ENCODE assay signal across 25 mouse cellular contexts in the genomic region with DNA sequence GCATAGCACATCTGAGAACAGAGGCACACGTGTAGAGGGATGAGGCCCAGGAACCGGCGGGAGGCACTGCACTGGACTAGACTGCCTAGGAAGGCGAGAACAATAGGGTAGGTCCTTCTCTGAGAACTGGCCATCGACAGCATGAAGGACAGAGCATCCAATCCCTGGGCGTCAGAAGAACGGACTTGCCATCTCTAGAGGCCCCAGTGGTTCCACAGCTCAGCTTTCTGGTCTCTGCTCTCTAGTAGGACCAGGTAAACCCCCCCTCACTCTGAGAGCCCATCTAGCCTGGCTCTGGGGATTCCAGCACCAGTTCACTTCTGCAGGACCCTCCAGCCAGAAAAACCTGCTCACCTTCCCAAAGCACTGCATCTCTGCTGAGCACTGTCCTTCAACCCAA.
DNase-seq lines count a peak whose midpoint lies in the region; ATAC-seq lines count a peak whose summit lies in the region.
"Had no signal": no experiment of that assay in that cellular context is flagged by ENCODE, and none has a peak within 500 bp of the region (broad histone marks: within the 10 kb centered on the region; RNA-seq: fewer than 3 reads in every experiment).

No protein-coding gene starts in this region.

- no peak overlapping the region for H3K4me2 ChIP-seq in forebrain, embryonic 11.5 days (ENCODE audit: low read depth, low read length, severe bottlenecking)
- H3K4me2 ChIP-seq in kidney, embryonic 16.5 days (replicated peaks; ENCODE audit: low read depth, low read length): no peak overlapping the region
- H3K4me2 ChIP-seq in midbrain, embryonic 15.5 days: no peak overlapping the region
- H3K4me2 ChIP-seq: embryonic facial prominence, embryonic 15.5 days; forebrain, embryonic 13.5 days; heart, embryonic 15.5 days; hindbrain, embryonic 15.5 days had no signal

- H3K27ac ChIP-seq in forebrain, embryonic 10.5 days: peak overlapping the region; percentile 69
- H3K27ac ChIP-seq in forebrain, embryonic 11.5 days (ENCODE audit: low read depth, low read length): no peak overlapping the region
- H3K27ac ChIP-seq in kidney, embryonic 16.5 days (ENCODE audit: low read length): no peak overlapping the region
- peak overlapping the region; percentile 71 for H3K27ac ChIP-seq in midbrain, embryonic 10.5 days (replicated peaks)
- no peak overlapping the region for H3K27ac ChIP-seq in midbrain, embryonic 15.5 days
- H3K27ac ChIP-seq: embryonic facial prominence, embryonic 15.5 days; forebrain, embryonic 13.5 days; heart, embryonic 10.5 days; heart, embryonic 15.5 days; hindbrain, embryonic 15.5 days had no signal

- H3K9ac ChIP-seq in forebrain, embryonic 11.5 days (ENCODE audit: low read length): no peak overlapping the region
- H3K9ac ChIP-seq in kidney, embryonic 16.5 days (replicated peaks; ENCODE audit: low read length): no peak overlapping the region
- no peak overlapping the region for H3K9ac ChIP-seq in midbrain, embryonic 15.5 days
- H3K9ac ChIP-seq: embryonic facial prominence, embryonic 15.5 days; forebrain, embryonic 13.5 days; forebrain, postnatal 0 days; heart, embryonic 15.5 days; hindbrain, embryonic 15.5 days had no signal

- H3K9me3 ChIP-seq in forebrain, embryonic 10.5 days: no peaks in the 10 kb centered on the region
- no peaks in the 10 kb centered on the region for H3K9me3 ChIP-seq in forebrain, embryonic 11.5 days (ENCODE audit: control insufficient read depth, low read length)
- no peaks in the 10 kb centered on the region for H3K9me3 ChIP-seq in kidney, embryonic 16.5 days (ENCODE audit: low read length)
- H3K9me3 ChIP-seq in midbrain, embryonic 10.5 days (replicated peaks): no peaks in the 10 kb centered on the region
- H3K9me3 ChIP-seq in midbrain, embryonic 15.5 days: no peaks in the 10 kb centered on the region
- H3K9me3 ChIP-seq: embryonic facial prominence, embryonic 15.5 days; forebrain, embryonic 13.5 days; G1E; heart, embryonic 10.5 days; heart, embryonic 15.5 days; hindbrain, embryonic 15.5 days had no signal

- no peak overlapping the region for H3K4me3 ChIP-seq in forebrain, embryonic 10.5 days
- no peak overlapping the region for H3K4me3 ChIP-seq in forebrain, embryonic 11.5 days (ENCODE audit: low read depth, low read length)
- no peak overlapping the region for H3K4me3 ChIP-seq in kidney, embryonic 16.5 days (ENCODE audit: low read length)
- no peak overlapping the region for H3K4me3 ChIP-seq in midbrain, embryonic 10.5 days
- H3K4me3 ChIP-seq in midbrain, embryonic 15.5 days: no peak overlapping the region
- H3K4me3 ChIP-seq: embryonic facial prominence, embryonic 15.5 days; erythroblast, embryonic 14.5 days; forebrain, embryonic 13.5 days; heart, embryonic 10.5 days; heart, embryonic 15.5 days; hindbrain, embryonic 15.5 days had no signal

- peaks cover 12% of the 10 kb centered on the region; the same call in 1 of the 2 replicates for H3K36me3 ChIP-seq in forebrain, embryonic 10.5 days (replicated peaks)
- no peaks in the 10 kb centered on the region for H3K36me3 ChIP-seq in forebrain, embryonic 11.5 days (ENCODE audit: control insufficient read depth, insufficient read depth, low read length)
- no peaks in the 10 kb centered on the region for H3K36me3 ChIP-seq in kidney, embryonic 16.5 days (ENCODE audit: insufficient read depth, low read length)
- peaks cover 26% of the 10 kb centered on the region for H3K36me3 ChIP-seq in midbrain, embryonic 10.5 days
- no peaks in the 10 kb centered on the region for H3K36me3 ChIP-seq in midbrain, embryonic 15.5 days (replicated peaks)
- H3K36me3 ChIP-seq: embryonic facial prominence, embryonic 15.5 days; heart, embryonic 10.5 days; heart, embryonic 15.5 days; hindbrain, embryonic 15.5 days had no signal

- no peaks in the 10 kb centered on the region for H3K27me3 ChIP-seq in forebrain, embryonic 10.5 days (ENCODE audit: poor library complexity, severe bottlenecking)
- no peaks in the 10 kb centered on the region for H3K27me3 ChIP-seq in forebrain, embryonic 11.5 days (ENCODE audit: control insufficient read depth, insufficient read depth, low read length)
- H3K27me3 ChIP-seq in kidney, embryonic 16.5 days (ENCODE audit: insufficient read depth, low read length): 0 out of 2 replicates have a peak, but pooled peaks cover 4% of the 10 kb centered on the region
- H3K27me3 ChIP-seq in midbrain, embryonic 10.5 days (ENCODE audit: low read depth, poor library complexity, severe bottlenecking): no peaks in the 10 kb centered on the region; the same call in 1 of the 2 replicates
- no peaks in the 10 kb centered on the region for H3K27me3 ChIP-seq in midbrain, embryonic 15.5 days (replicated peaks)
- H3K27me3 ChIP-seq: heart, embryonic 15.5 days; hindbrain, embryonic 15.5 days had no signal

- WGBS in forebrain, embryonic 10.5 days: 89% methylated on average over 7 of the region's 7 CpGs
- WGBS in forebrain, embryonic 11.5 days: 88% methylated on average over 7 of the region's 7 CpGs
- WGBS in kidney, embryonic 16.5 days: 71% methylated on average over 7 of the region's 7 CpGs
- 78% methylated on average over 7 of the region's 7 CpGs for WGBS in midbrain, embryonic 10.5 days
- 68% methylated on average over 7 of the region's 7 CpGs for WGBS in midbrain, embryonic 15.5 days

- no peak for DNase-seq in forebrain, embryonic 10.5 days (ENCODE audit: extremely low spot score, low spot score)
- DNase-seq in forebrain, embryonic 11.5 days (ENCODE audit: low spot score): no peak
- DNase-seq in kidney, adult 11 months: no peak
- DNase-seq in midbrain, embryonic 10.5 days (ENCODE audit: low spot score): no peak
- DNase-seq in adrenal gland, postnatal 25 days: no peak
- DNase-seq: adrenal gland, adult 8-10 months; B cell, adult 2 months; cerebellum, adult 11 months; cerebellum, adult 8-10 months; cerebellum, postnatal 14 days; embryo, embryonic 11 days; forebrain, postnatal 0 days; gastrocnemius, postnatal 36 days; heart, adult 18-20 months; heart, postnatal 14 days had no signal

- peaks cover 69% of the 10 kb centered on the region for H3K4me1 ChIP-seq in forebrain, embryonic 10.5 days
- peaks cover 2% of the 10 kb centered on the region; the same call in 1 of the 2 replicates for H3K4me1 ChIP-seq in forebrain, embryonic 11.5 days (replicated peaks; ENCODE audit: control insufficient read depth, insufficient read depth, low read length)
- H3K4me1 ChIP-seq in kidney, embryonic 16.5 days (ENCODE audit: insufficient read depth, low read length): no peaks in the 10 kb centered on the region
- H3K4me1 ChIP-seq in midbrain, embryonic 10.5 days: peaks cover 93% of the 10 kb centered on the region
- H3K4me1 ChIP-seq in midbrain, embryonic 15.5 days: no peaks in the 10 kb centered on the region
- H3K4me1 ChIP-seq: embryonic facial prominence, embryonic 15.5 days; forebrain, embryonic 13.5 days had no signal

- no peak for ATAC-seq in forebrain, embryonic 11.5 days (replicated peaks; ENCODE audit: low FRiP score)
- peak; percentile 61 for ATAC-seq in kidney, embryonic 16.5 days (ENCODE audit: low FRiP score, low TSS enrichment)
- ATAC-seq in midbrain, embryonic 15.5 days (replicated peaks): no peak
- ATAC-seq: CD4-positive, CD25-positive, alpha-beta regulatory T cell, adult 4 months; forebrain, embryonic 13.5 days; forebrain, postnatal 0 days had no signal

Comparison
In these comparisons a context has a peak if more than half of its experiments do, and no peak if none do; other contexts are left out.
1. H3K27ac ChIP-seq: peak in forebrain, embryonic 10.5 days (single experiment) and midbrain, embryonic 10.5 days (single experiment); none in forebrain, embryonic 11.5 days (single experiment), kidney, embryonic 16.5 days (single experiment) and midbrain, embryonic 15.5 days (single experiment).